Mouse (Mus musculus): Measurements from ENCODE around the gene Znrf1.

Gene Znrf1

DNA sequence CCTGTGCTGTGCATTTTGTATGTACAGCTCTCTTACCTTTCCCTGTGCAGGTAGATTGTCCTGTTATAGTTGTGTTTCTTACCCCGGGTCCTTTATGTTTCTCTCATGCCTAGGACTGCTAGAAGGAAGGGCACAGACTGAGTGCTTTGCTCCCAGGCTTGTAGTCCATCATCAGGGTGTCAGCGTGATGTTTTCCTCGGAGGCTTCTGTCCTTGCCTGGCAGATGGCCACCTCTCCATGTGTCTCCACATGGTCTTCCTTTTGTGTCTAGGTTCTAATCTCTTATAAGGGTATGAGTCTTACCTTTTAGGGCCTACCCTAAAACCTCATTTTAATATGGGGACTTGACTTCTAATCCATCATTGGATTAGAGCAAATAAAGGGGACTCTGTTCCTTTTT is 31.7 kb downstream of the Znrf1 start:
- in situ Hi-C loops (cut with MboI; ENCODE audit: low sequenced_read_pairs) = no loop called here

DNA sequence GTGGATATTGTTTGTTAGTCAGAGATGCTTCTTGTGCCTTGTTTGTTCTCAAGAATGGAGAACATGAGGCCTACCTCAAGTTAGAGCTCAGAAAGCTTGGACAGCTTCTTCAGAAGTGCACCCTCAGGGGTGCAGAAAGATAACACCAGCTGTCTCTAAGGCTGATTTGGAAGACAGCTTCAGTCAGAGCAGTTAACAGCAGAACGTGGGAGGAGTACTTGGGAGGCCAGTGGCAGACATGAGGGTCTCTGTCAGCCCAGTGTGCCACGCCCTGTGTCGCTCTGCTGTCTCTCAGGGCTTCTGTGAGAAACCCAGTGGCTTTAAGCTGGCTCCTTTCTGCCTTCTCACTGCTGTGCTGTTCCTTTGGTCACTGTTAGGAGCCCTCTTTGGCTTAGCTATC is 32.1 kb downstream of the Znrf1 start:
- in situ Hi-C loops (cut with MboI; ENCODE audit: low sequenced_read_pairs) = no loop called here

DNA sequence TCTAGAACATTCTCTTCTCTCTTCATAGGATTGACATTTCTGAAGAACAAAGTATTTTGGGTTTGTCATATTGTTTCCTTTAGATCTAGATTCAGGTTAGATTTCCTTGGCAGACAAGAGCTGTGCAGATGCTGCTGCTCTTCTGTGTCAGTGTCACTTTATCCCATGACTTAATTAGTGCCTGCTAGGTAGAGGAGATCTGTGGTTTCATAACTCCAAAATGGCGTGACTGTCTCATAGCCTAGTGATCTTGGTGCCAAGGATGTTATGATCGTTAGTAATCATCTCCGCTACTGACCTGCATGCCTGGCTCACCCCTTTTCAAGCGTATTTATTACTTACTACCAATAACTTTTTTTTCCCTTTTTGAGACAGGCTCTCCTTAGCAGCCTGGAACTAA is 34.0 kb downstream of the Znrf1 start:
- in situ Hi-C loops (cut with MboI; ENCODE audit: low sequenced_read_pairs) = no loop called here

DNA sequence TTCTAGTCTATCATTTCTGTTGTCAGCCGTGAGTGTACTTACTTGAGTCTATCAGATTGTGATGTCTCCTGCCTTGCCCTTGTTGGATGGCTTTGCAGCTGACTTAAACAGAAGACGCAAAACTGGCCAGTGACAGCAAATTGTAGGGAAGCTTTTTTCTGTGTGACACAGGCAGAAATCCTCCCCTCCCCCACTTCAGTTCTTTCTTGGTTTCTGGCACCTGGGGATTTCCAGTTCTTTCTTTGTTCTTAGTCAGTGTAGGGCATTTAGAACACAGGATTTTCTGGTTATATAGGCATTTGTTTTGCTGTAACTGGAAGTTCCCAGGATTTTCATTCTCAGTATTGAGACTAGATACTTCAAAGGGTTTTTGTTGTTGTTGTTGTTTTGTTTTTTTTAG is 34.5 kb downstream of the Znrf1 start:
- in situ Hi-C loops (cut with MboI; ENCODE audit: low sequenced_read_pairs) = no loop called here

DNA sequence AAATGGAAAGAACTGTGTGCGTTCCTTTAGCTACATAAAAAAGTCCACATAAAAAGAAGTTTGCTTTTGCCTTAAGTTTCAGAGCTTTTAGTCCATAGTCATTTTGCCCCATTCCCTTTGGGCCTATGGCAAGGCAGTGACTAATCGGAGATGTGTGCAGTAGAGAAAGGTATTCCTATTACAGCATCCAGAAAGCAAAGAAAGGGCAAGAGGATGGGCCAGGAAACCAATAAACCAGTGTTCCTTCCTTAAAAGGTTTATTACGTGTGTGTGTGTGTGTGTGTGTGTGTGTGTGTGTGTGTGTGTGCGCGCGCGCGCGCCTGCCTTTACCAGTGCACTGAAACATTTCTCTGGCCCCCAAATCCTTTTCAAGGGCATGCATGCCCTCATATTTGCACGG is 35.8 kb downstream of the Znrf1 start:
- in situ Hi-C loops (cut with MboI; ENCODE audit: low sequenced_read_pairs) = no loop called here

DNA sequence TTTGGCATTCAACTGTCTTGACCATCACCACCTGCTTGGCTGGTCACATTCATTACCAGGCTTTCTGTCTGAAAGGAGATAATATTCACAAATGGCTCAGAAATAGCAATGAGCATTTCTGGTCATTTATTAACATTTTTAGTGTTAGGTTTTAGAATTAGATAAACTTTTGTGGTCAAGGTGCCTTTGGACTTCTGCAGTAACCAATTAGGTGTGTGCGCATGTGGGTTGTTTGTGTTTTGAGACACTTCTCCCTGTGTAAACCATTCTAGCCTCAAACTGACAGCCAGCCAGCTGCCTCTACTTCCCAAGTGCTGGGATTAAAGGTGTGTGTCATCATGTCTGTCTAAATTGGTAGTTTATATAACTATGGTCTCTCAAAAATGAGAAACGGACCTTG is 36.5 kb downstream of the Znrf1 start:
- in situ Hi-C loops (cut with MboI; ENCODE audit: low sequenced_read_pairs) = no loop called here

DNA sequence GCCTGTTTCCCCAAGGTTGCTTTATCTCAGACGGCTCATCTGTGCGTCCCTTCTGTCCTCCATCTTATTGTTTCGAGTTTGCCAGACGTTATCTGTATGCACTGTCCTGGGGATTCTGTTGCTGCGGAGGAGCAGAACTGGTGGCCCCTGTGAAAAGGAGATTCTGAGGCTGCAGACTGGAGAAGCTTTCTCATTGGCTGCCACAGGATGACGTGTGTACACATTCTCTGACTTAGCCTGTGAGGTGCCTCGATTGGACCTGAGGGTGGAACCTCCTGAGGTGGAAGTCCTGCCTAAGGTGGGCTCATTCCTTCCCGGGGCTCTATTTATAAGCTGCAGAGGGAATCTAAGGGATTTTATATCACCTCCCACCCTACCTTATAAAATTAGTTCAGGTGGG is 37.7 kb downstream of the Znrf1 start:
- in situ Hi-C loops (cut with MboI; ENCODE audit: low sequenced_read_pairs) = no loop called here

DNA sequence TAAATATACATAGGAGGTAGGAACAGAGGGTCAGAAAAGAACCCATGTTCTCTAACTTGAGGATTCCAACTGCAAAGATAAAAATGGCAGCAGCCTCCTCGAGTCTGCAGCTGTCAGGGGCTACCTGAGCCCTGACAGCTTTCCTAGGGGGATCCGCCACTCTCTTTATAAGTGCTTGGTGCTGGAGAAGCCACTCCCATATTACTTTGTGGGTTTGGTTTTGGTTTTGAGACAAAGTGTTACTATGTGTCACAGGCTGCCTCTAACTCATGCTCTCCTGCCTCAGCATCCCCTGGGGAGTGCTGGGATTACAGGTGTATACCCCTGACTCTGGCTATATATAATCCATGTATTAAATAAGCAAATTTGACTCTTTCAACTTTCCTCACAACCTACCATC is 38.1 kb downstream of the Znrf1 start:
- in situ Hi-C loops (cut with MboI; ENCODE audit: low sequenced_read_pairs) = no loop called here

DNA sequence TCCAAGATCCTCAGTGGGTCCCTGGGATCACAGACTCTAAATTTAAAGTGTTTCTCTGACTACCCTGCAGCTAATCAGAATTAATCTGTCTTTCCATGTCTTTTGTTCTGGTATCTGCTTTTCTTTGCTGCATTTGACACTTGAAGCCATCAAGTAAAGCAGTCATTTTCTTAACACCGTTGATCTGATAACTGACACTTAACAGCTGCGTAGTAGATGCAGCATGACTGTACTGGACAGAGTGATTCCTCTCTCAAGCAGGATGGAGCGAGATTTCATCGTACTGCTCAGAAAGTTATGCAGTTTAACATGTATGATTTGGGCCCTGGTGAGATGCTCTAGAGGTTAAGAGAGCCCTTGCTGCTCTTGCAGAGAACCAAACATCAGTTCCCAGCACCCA is 39.6 kb downstream of the Znrf1 start:
- in situ Hi-C loops (cut with MboI; ENCODE audit: low sequenced_read_pairs) = no loop called here

DNA sequence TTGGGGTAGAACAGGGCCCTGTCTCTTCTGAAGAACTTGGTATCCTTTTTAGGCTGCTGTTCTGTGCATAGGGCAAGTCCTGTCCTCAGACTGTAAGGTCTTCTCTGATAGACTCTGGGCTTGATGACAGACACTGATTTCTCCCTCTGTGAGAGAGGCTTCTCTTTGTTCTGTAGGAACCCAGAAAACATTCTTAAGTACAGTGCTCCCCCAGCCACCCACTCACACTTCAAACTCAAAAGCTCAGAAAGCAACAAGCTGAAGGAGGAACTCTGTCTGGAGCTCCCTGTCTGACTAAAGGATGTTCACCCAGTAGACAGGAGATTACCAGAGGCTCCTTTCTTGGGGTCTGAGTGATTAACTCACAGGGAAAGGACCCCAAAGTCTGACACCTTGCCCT is 40.6 kb downstream of the Znrf1 start:
- in situ Hi-C loops (cut with MboI; ENCODE audit: low sequenced_read_pairs) = no loop called here

DNA sequence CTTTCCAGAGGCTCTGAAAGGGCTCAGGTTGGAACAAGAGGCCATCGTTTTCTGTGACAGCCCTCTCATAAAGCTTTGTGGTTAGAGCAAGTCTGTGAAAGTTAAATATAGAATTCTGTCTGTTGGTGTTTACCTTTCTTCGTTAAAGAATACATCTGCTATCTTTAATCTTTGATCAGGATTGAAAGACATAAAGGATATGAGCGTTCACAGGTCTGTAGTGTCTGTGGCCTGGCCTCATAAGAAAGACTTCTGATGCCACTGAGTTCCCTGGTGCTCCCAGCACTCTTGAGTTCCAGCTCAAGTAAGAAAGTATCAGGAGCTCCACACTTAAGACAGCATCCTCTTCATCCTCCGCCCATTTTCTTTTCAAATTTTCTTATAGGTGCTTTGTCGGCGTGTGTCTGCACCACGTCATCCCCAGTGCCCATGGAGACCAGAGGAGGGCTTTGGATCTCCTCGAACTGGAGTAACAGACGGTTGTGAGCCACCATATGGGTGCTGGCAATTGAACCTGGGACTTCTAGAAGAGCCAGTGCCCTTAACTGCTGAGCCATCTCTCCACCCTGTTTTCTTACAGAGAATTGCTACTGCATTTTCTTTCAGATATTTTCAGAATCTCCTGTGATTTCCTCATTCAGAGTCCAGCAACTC is 42.1 kb downstream of the Znrf1 start:
- in situ Hi-C loops (cut with MboI; ENCODE audit: low sequenced_read_pairs) = no loop called here

DNA sequence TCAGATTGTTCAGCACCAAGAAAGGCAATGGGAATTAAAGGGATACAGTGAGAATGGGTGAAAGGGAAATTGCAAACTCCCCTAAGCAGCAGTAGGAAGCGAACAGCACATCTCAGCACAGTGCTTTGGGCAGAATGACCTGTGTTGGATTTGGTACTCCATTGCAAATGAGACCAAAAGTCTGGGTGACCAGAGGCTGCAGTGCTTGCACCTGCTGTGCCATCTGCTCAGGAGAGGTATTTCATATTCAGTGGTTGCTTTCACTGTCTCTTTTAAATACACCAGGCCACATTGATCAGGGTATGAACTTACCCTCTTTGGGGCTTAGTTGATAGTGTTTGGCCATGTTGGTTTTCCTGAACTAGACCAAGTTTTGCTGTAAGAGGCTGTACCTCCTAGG is 43.4 kb downstream of the Znrf1 start:
- in situ Hi-C loops (cut with MboI; ENCODE audit: low sequenced_read_pairs) = no loop called here

DNA sequence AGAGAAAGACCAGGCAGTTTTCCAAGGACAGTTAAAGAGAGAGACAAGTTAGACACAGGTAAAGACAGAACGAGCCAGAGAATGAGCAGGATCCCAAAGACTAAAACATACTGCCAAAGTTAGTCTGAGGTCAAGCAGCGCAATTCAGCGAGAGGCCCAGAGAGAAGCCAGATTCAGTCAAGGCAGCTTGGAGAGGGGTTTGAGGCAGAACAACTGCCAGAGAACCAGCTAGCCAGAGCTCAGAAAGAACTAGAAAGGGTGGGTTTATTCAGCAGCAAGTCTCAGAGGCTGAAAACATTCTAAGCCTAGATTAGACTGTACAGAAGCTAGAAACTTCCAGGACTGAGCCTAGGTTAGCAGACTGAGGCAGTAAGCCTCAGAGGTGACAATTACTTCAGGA is 44.4 kb downstream of the Znrf1 start:
- in situ Hi-C loops (cut with MboI; ENCODE audit: low sequenced_read_pairs) = no loop called here

DNA sequence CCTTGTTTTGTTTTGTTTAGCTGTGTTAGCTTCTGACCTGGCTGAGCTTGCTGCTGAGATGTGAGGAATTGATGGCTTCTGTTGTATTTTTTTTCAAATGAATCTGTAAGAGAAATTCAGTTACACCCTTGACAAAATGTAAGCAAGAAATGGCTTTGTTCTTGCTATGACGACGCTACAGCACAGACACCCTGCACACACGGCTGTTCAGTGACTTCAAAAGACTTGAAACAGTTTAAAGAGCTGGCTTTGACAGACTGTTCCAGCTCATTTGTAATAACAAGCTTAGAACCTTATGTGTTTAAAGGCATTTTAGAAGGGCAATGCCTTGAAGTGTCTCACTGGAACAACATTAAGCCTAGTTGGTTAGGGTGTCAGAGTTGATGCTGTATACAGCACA is 46.5 kb downstream of the Znrf1 start:
- in situ Hi-C loops (cut with MboI; ENCODE audit: low sequenced_read_pairs) = no loop called here

DNA sequence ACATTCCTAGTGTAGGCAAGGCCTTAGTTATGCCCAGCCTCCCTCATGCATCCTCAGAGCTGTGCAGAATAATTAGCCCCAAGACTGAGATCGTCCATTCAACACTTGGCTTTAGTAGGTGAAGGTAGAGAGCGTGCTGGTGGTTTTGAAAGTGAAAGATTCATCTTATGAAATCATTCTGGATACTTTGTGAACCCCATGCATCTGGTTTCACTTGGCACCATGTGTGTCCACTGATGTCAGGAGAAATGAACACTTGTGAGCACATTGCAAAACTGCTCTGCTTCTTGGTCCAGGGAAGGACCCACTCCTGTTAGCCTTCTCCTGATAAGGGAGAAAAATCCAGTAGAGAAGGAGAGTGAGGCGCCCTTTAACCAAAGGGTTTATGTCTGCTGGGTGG is 49.0 kb downstream of the Znrf1 start:
- in situ Hi-C loops (cut with MboI; ENCODE audit: low sequenced_read_pairs) = no loop called here

DNA sequence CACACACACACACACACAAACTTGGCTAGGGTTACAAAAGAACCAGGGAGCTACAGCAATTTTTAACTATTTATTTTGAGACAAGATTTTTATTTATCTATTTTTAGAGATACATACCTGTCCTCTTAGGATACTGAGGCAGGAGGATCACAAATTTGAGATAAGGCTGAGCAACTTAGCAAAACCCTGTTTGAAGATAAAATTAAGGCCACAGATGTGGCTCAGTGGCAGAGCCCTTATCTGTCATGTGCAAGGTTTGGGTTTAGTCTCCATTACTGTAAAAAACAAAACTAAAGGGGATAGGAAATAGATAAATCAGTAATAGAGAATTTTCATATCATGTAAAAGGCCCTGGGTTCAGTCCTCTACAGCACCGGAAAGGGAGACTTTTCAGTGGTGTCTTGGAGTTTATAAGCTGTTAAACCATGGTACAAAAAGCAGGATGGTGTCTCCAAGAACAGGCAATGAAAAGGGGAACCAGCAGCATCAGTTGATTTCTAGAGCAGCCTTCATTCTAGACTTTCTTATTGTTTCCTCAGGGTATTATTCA is 51.7 kb downstream of the Znrf1 start:
- in situ Hi-C loops (cut with MboI; ENCODE audit: low sequenced_read_pairs) = no loop called here

DNA sequence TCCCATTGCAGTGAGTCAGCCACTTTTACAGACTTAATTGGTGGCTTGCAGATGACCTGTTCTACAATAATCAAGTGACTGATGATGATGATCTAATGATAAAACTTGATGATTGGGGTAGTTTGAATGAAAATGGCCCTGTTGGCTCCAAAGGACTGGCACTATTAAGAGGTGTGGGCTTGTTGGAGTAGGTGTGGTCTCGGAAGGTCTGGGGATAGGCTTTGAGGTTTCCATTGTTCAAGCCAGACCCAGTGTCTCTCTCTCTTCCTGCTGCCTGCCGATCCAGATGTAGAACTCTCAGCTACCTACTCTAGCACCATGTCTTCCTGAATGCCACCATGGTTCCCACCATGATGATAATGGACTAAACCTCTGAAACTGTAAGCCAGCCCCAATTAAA is 52.4 kb downstream of the Znrf1 start:
- in situ Hi-C loops (cut with MboI; ENCODE audit: low sequenced_read_pairs) = no loop called here

DNA sequence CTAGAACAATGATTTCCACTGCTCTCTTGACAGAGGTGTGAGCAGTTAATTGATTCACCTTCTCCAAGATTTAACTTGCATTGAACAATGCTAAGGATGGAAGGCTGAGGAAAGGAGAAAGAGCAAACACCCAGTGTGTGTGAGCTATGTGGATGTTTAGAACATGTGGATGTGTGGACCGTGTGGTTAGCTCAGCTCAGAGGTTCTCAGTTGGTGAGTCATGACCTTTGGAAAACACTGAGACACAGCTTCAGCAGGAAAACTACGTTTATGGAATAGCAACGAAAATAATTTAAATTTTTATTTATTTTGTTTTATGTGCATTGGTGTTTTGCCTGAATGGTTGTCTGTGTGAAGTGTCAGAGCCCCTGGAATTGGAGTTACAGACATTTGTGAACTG is 54.3 kb downstream of the Znrf1 start:
- in situ Hi-C loops (cut with MboI; ENCODE audit: low sequenced_read_pairs) = no loop called here

DNA sequence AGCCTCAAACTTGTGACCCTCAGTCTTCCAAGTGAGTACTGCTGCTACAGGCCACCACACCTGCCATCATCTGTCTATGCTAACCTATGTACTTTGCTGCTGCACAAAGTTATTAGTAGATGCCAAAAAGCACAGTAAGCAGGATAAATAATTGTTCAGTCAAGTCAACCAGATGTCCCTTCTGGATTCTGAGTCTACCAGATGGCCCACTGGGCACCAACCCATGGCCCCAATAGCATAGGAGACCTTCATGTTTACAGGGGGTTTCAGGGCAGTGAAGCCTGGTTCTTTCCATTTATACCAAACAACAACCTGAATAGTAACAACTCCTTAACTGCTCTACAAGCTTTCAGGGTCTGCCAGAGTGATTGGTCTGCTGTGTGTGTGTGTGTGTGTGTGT is 55.3 kb downstream of the Znrf1 start:
- in situ Hi-C loops (cut with MboI; ENCODE audit: low sequenced_read_pairs) = no loop called here

DNA sequence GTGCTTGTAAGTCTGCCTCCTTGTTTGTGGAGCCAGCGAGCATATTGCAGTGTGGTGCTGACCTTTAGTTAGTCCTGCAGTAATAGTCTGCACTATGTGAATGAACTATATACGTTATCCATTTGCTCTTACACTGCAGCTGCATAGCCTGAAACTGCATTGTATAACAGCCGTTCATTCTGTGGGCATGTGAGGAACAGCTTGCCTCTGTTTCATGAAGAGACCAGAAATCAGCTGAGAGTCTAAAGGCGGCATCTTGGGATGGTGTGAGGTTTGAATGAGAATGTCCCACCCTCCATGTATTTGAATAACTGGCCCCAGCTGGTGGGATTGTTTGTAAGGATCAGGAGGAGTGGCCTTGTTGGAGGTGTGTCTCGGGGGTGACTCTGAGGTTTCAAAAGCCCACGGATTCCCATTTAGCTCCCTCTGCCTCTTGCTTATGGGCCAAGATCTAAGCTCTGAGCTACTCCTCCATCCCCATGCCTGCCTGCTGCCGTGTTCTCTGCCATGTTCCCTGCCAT is 56.6 kb downstream of the Znrf1 start:
- in situ Hi-C loops (cut with MboI; ENCODE audit: low sequenced_read_pairs) = no loop called here

DNA sequence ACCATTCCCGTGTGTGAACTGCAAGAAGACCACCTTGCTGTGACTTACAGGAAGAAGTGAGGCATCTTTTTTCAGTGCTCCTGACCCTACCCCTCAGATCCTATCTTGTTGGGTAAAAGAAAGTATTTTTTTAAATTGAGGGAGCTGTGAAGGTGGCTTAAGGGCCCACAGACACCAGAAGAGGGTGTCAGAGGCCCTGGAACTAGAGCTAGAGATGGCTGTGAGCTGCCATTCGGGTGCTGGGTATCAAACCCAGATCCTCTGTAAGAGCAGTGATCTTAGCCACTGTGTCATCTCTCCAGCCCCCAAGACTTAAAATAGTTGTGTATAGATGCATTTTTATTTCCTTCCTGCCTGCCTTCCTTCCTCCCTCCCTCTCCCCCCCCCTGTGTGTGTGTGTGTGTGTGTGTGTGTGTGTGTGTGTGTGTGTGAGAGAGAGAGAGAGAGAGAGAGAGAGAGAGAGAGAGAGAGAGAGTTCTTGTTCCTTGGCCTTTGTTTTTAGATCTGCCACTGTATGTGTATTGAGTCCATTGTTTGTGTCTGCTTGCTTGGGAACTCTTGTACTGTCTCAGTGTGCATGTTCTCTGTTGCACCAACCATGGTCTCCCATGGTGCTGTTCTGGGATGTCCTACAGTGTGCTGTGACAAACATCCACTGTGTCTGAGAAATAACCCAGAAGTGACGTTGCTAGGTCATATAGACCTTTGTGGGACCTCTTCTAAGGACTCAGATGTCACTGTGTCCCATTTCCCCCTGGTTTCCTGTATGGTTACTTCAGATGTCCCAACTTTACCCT is 58.3 kb downstream of the Znrf1 start:
- in situ Hi-C loops (cut with MboI; ENCODE audit: low sequenced_read_pairs) = no loop called here

DNA sequence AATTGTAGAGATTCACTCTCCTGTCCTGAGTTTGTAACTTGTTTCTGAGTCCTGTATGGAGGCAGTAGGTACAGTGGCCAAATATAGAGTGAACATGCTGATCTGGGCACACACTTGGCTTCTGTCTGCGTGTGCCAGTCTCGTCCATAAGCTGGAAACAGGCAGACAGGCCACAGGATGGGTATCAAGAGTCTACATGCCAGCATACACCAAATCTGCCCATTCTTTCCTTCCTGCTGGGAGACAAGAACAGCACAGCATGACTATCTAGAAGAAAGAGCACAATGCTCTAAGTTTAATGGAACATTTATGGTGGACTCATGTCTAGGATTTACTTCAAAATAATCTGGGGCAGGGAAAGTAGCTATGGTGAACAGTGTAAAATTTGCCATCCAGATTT is 59.1 kb downstream of the Znrf1 start:
- in situ Hi-C loops (cut with MboI; ENCODE audit: low sequenced_read_pairs) = no loop called here
